Mouse (Mus musculus): ENCODE data around the gene Rhox8.

DNA sequence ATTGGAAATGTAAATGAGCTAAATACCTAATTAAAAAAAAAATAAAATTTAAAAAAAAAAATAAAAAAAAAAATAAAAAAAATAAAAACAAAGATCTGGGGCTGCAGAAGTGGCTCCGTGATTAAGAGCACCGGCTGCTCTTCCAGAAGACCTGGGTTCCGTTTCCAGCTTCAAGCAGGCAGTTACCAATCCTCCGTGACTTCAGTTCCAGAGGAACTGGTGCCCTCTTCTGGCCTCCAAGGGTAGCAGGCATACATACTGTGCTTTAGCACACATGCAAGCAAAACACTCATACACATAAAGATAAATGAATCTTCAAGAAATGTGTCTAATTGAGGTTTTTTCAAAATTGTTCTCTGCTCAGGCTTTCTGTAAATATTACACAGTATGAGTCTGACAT lies 37.6 kb upstream of the Rhox8 start:
- TF ChIP-seq CTCF (IDR thresholded peaks at IDR 0.05; ENCODE audit: extremely low read depth, insufficient read depth, insufficient read length, insufficient replicate concordance) (no peak), POLR2A (IDR thresholded peaks at IDR 0.05; ENCODE audit: low read depth, low read length) (no peak)

Data from spleen, adult 2 months (tissue).